ENCODE assay signal across 22 mouse cellular contexts in genomic region chr8:126027486-126027885, GRCm38 (mm10). TPM values are rescaled to one million over a fixed set of nuclear protein-coding genes. Genes with fewer than 3 reads are reported as not detected.
A peak's percentile ranks its signal among the peaks of the same experiment; 100 is the strongest.
DNase-seq lines count a peak whose midpoint lies in the region; ATAC-seq and TF ChIP-seq lines count a peak whose summit lies in the region.
"Had no signal": no experiment of that assay in that cellular context is flagged by ENCODE, and none has a peak within 500 bp of the region (broad histone marks: within the 10 kb centered on the region; RNA-seq: fewer than 3 reads in every experiment).

No protein-coding gene starts in this region.

- H3K4me1 ChIP-seq in cerebellum, adult 2 months (ENCODE audit: control insufficient read depth, insufficient read depth, low read length): peaks cover 57% of the 10 kb centered on the region
- peaks cover 22% of the 10 kb centered on the region for H3K4me1 ChIP-seq in limb, embryonic 12.5 days (replicated peaks)
- H3K4me1 ChIP-seq in limb, embryonic 10.5 days: no peaks in the 10 kb centered on the region; the same call in 1 of the 2 replicates
- H3K4me1 ChIP-seq in kidney, embryonic 14.5 days (ENCODE audit: control insufficient read depth, insufficient read depth, low read length): no peaks in the 10 kb centered on the region
- peaks cover 31% of the 10 kb centered on the region for H3K4me1 ChIP-seq in limb, embryonic 13.5 days
- H3K4me1 ChIP-seq: forebrain, embryonic 12.5 days; hindbrain, embryonic 12.5 days; liver, embryonic 12.5 days; midbrain, embryonic 15.5 days had no signal

- no peak for ATAC-seq in limb, embryonic 12.5 days (ENCODE audit: insufficient number of reproducible peaks, insufficient read depth, low FRiP score, low TSS enrichment, low read depth)
- ATAC-seq in kidney, embryonic 14.5 days (ENCODE audit: low FRiP score, low TSS enrichment): no peak
- no peak for ATAC-seq in limb, embryonic 13.5 days (ENCODE audit: low FRiP score, low read depth)
- ATAC-seq: activated CD4-positive, CD25-positive, alpha-beta regulatory T cell, adult 4 months; inflammation-experienced regulatory T-cells, adult 6 months; liver, embryonic 12.5 days; lung, postnatal 0 days; midbrain, embryonic 15.5 days had no signal

- 10% methylated on average over 6 of the region's 6 CpGs for WGBS in cerebellum, adult 2 months
- WGBS in limb, embryonic 12.5 days: 65% methylated on average over 6 of the region's 6 CpGs
- WGBS in limb, embryonic 10.5 days: 88% methylated on average over 6 of the region's 6 CpGs
- WGBS in kidney, embryonic 14.5 days: 67% methylated on average over 6 of the region's 6 CpGs
- 55% methylated on average over 6 of the region's 6 CpGs for WGBS in limb, embryonic 13.5 days

- H3K4me2 ChIP-seq in limb, embryonic 12.5 days: no peak overlapping the region
- no peak overlapping the region for H3K4me2 ChIP-seq in kidney, embryonic 14.5 days (replicated peaks; ENCODE audit: low read depth, low read length)
- no peak overlapping the region for H3K4me2 ChIP-seq in limb, embryonic 13.5 days (replicated peaks)
- H3K4me2 ChIP-seq: forebrain, embryonic 12.5 days; heart, embryonic 11.5 days; hindbrain, embryonic 12.5 days; liver, embryonic 12.5 days; midbrain, embryonic 15.5 days had no signal

- no peak overlapping the region for H3K9ac ChIP-seq in limb, embryonic 12.5 days (replicated peaks)
- H3K9ac ChIP-seq in kidney, embryonic 14.5 days (ENCODE audit: low read depth, low read length): no peak overlapping the region
- H3K9ac ChIP-seq in limb, embryonic 13.5 days: no peak overlapping the region
- H3K9ac ChIP-seq: forebrain, embryonic 12.5 days; hindbrain, embryonic 12.5 days; liver, embryonic 12.5 days; midbrain, embryonic 15.5 days had no signal

- peak; percentile 43 to 48 for DNase-seq in cerebellum, adult 2 months
- DNase-seq in cerebellum, postnatal 4 days (ENCODE audit: low spot score in 2 of 2): no peak
- DNase-seq in limb, embryonic 10.5 days (ENCODE audit: low spot score): no peak
- DNase-seq in adrenal gland, postnatal 36 days: no peak
- no peak for DNase-seq in adrenal gland, postnatal 10 days
- DNase-seq: adrenal gland, postnatal 14 days; gastrocnemius, adult 2 months; heart, postnatal 10 days; thymus, postnatal 36 days had no signal

- no peaks in the 10 kb centered on the region for H3K27me3 ChIP-seq in cerebellum, adult 2 months (ENCODE audit: control insufficient read depth, insufficient read depth, low read length)
- no peaks in the 10 kb centered on the region for H3K27me3 ChIP-seq in limb, embryonic 12.5 days
- H3K27me3 ChIP-seq in limb, embryonic 10.5 days (ENCODE audit: low read depth, poor library complexity, severe bottlenecking): no peaks in the 10 kb centered on the region
- H3K27me3 ChIP-seq in kidney, embryonic 14.5 days (ENCODE audit: control insufficient read depth, insufficient read depth, low read length): no peaks in the 10 kb centered on the region
- H3K27me3 ChIP-seq in limb, embryonic 13.5 days: no peaks in the 10 kb centered on the region
- H3K27me3 ChIP-seq: forebrain, embryonic 12.5 days; hindbrain, embryonic 12.5 days; liver, embryonic 12.5 days; midbrain, embryonic 15.5 days had no signal

- peak overlapping the region; percentile 65; the same call in 1 of the 2 replicates for H3K27ac ChIP-seq in cerebellum, adult 2 months (ENCODE audit: insufficient read depth, low read length)
- H3K27ac ChIP-seq in limb, embryonic 12.5 days: peak overlapping the region; percentile 46; the same call in 1 of the 2 replicates
- H3K27ac ChIP-seq in limb, embryonic 10.5 days: no peak overlapping the region
- H3K27ac ChIP-seq in kidney, embryonic 14.5 days (ENCODE audit: low read depth, low read length): peak overlapping the region; percentile 48
- H3K27ac ChIP-seq in limb, embryonic 13.5 days: peak overlapping the region; percentile 33; the same call in 1 of the 2 replicates
- H3K27ac ChIP-seq: forebrain, embryonic 12.5 days; gastrocnemius, adult 2 months; hindbrain, embryonic 12.5 days; liver, embryonic 12.5 days; midbrain, embryonic 15.5 days had no signal

- no peaks in the 10 kb centered on the region for H3K36me3 ChIP-seq in limb, embryonic 12.5 days
- no peaks in the 10 kb centered on the region for H3K36me3 ChIP-seq in limb, embryonic 10.5 days
- H3K36me3 ChIP-seq in kidney, embryonic 14.5 days (ENCODE audit: control insufficient read depth, insufficient read depth, low read length): no peaks in the 10 kb centered on the region
- peaks cover 10% of the 10 kb centered on the region for H3K36me3 ChIP-seq in limb, embryonic 13.5 days
- H3K36me3 ChIP-seq: forebrain, embryonic 12.5 days; G1E; hindbrain, embryonic 12.5 days; liver, embryonic 12.5 days; midbrain, embryonic 15.5 days had no signal

- TF ChIP-seq POLR2A in cerebellum, adult 2 months (IDR thresholded peaks at IDR 0.05; ENCODE audit: borderline replicate concordance, insufficient read depth, low read length): no peak

- H3K4me3 ChIP-seq in cerebellum, adult 2 months (replicated peaks; ENCODE audit: insufficient read depth, low read depth, low read length): no peak overlapping the region
- H3K4me3 ChIP-seq in limb, embryonic 12.5 days (replicated peaks): no peak overlapping the region
- H3K4me3 ChIP-seq in limb, embryonic 10.5 days: no peak overlapping the region
- no peak overlapping the region for H3K4me3 ChIP-seq in kidney, embryonic 14.5 days (ENCODE audit: low read length)
- no peak overlapping the region for H3K4me3 ChIP-seq in limb, embryonic 13.5 days
- H3K4me3 ChIP-seq: forebrain, embryonic 12.5 days; gastrocnemius, adult 2 months; hindbrain, embryonic 12.5 days; liver, embryonic 12.5 days; midbrain, embryonic 15.5 days; myocyte had no signal

- no peak for TF ChIP-seq CTCF in cerebellum, adult 2 months (IDR thresholded peaks at IDR 0.05; ENCODE audit: borderline replicate concordance, insufficient read depth, low read depth, low read length)

- no peaks in the 10 kb centered on the region for H3K9me3 ChIP-seq in limb, embryonic 12.5 days
- H3K9me3 ChIP-seq in limb, embryonic 10.5 days (replicated peaks): no peaks in the 10 kb centered on the region
- no peaks in the 10 kb centered on the region for H3K9me3 ChIP-seq in kidney, embryonic 14.5 days (ENCODE audit: control insufficient read depth, low read length)
- H3K9me3 ChIP-seq in limb, embryonic 13.5 days: no peaks in the 10 kb centered on the region
- H3K9me3 ChIP-seq: forebrain, embryonic 12.5 days; hindbrain, embryonic 12.5 days; liver, embryonic 12.5 days; midbrain, embryonic 15.5 days had no signal

RNA-seq across cellular contexts. Expression of gene Kcnk1, which starts 32.5 kb away (rescaled TPM):
- 206 and 213 TPM in 2 replicates for polyA plus RNA-seq in cerebellum, adult 2 months (2012; rRNA removed)
- 15.0 and 16.6 TPM in 2 replicates for polyA plus RNA-seq in limb, embryonic 12.5 days (2016; fragmentation: Nextera tagmentation; extraction: Ambion mirVana)
- 9.2 and 10.1 TPM in 2 replicates for polyA plus RNA-seq in limb, embryonic 10.5 days (2016; fragmentation: Nextera tagmentation; extraction: Ambion mirVana)
- polyA plus RNA-seq in kidney, embryonic 14.5 days (2014; fragmentation: Nextera tagmentation; extraction: Ambion mirVana): 34.7 and 45.3 TPM in 2 replicates
- 23.5 and 26.6 TPM in 2 replicates for polyA plus RNA-seq in limb, embryonic 13.5 days (2015; fragmentation: Nextera tagmentation; extraction: Ambion mirVana)
- total RNA-seq in adrenal gland, postnatal 36 days (2021): 1 to 10 TPM; 1.3 to 4.8 TPM
- 1 to 10 TPM in 1 of 2 experiments, under 1 TPM in 1; 1.00 to 1.1 TPM for total RNA-seq in adrenal gland, postnatal 10 days (2021)
- polyA plus RNA-seq: activated CD4-positive, CD25-positive, alpha-beta regulatory T cell, adult 4 months; G1E; inflammation-experienced regulatory T-cells, adult 6 months; myocyte had no signal

Comparison
In these comparisons a context has a peak if more than half of its experiments do, and no peak if none do; other contexts are left out.
1. DNase-seq: peak in cerebellum, adult 2 months (2 of 2); none in cerebellum, postnatal 4 days (0 of 2), limb, embryonic 10.5 days (single experiment), adrenal gland, postnatal 36 days (0 of 2) and adrenal gland, postnatal 10 days (single experiment).